Mouse (Mus musculus) heart, postnatal 0 days (tissue): ENCODE data around the gene Nek11.

Experiments
- CTCF ChIP-seq: IDR thresholded peaks from 2 replicates; pipeline ENCODE4 v1.5.1; 2016; ENCODE audit warnings: antibody characterized with exemption, control low read depth, low read depth
- EP300 ChIP-seq: IDR thresholded peaks from 2 replicates; pipeline ENCODE4 v1.6.1; 2016; ENCODE audit warnings: antibody characterized with exemption, low read depth

DNA sequence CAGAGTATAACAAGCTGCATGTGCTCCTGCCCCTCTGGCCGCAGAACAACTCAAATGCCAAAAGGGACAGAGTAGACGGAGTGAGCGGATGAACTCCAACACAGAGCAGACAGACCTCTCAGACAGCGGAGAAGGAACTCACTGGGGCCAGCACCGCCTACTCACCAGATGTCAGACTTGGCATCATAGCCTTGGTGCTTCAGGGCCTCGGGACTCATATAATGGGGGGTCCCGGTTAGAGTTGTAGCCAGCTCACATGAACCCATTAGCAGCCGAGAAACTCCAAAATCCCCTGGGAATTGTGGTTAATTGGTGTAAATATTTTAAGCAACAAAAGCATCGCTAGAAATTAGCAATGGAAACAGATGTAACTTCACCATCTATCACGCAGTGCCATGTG lies 82.1 kb downstream of the Nek11 start:
- TF ChIP-seq CTCF (no peak), EP300 (no peak)
